In the genomic region with DNA sequence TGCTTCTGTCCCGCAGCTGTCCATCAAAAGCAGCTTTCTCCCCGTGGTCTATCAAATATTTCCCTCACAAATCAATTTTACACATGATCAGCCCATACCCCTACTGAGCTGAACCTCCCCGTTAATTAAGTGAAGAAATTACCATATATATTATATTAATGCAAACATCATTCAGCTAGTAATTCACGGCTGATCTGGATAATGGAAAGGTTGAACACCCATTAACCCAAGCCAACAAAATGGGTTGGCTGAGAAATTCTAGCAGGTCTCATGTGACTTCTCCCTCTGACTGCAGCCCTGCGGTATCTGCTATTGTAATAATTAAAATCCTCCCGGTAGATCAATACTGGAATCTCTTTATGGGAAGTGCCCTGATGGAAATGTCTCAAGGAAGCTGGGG, we compare ENCODE assay signal across 31 mouse cellular contexts. TPM values are rescaled to one million over a fixed set of nuclear protein-coding genes. Genes with fewer than 3 reads are reported as not detected.
DNase-seq lines count a peak whose midpoint lies in the region; ATAC-seq lines count a peak whose summit lies in the region.
"Had no signal": no experiment of that assay in that cellular context is flagged by ENCODE, and none has a peak within 500 bp of the region (broad histone marks: within the 10 kb centered on the region; RNA-seq: fewer than 3 reads in every experiment).

No protein-coding gene starts in this region.

- H3K27ac ChIP-seq in forebrain, embryonic 12.5 days: no peak overlapping the region
- H3K27ac ChIP-seq in forebrain, embryonic 15.5 days (replicated peaks): no peak overlapping the region
- no peak overlapping the region for H3K27ac ChIP-seq in neural tube, embryonic 12.5 days
- no peak overlapping the region for H3K27ac ChIP-seq in midbrain, embryonic 13.5 days
- H3K27ac ChIP-seq: embryonic facial prominence, embryonic 13.5 days; forebrain, embryonic 10.5 days; intestine, embryonic 15.5 days; layer of hippocampus, adult 2 months; limb, embryonic 13.5 days; lung, embryonic 15.5 days had no signal

- H3K36me3 ChIP-seq in forebrain, embryonic 12.5 days (replicated peaks): no peaks in the 10 kb centered on the region
- 0 out of 2 replicates have a peak, but pooled peaks cover under 1% of the 10 kb centered on the region for H3K36me3 ChIP-seq in forebrain, embryonic 15.5 days
- H3K36me3 ChIP-seq in neural tube, embryonic 12.5 days: peaks cover 1% of the 10 kb centered on the region; the same call in 1 of the 2 replicates
- H3K36me3 ChIP-seq in midbrain, embryonic 13.5 days: peaks cover 1% of the 10 kb centered on the region; the same call in 1 of the 2 replicates
- H3K36me3 ChIP-seq: intestine, embryonic 15.5 days; lung, embryonic 15.5 days had no signal

- no peak overlapping the region for H3K4me2 ChIP-seq in forebrain, embryonic 12.5 days
- H3K4me2 ChIP-seq in forebrain, embryonic 15.5 days (replicated peaks): no peak overlapping the region
- H3K4me2 ChIP-seq in neural tube, embryonic 12.5 days (replicated peaks): no peak overlapping the region
- H3K4me2 ChIP-seq in midbrain, embryonic 13.5 days (replicated peaks): no peak overlapping the region
- H3K4me2 ChIP-seq: embryonic facial prominence, embryonic 13.5 days; heart, embryonic 11.5 days; intestine, embryonic 15.5 days; limb, embryonic 13.5 days; liver, embryonic 11.5 days; lung, embryonic 15.5 days had no signal

- no peak for DNase-seq in neural tube, embryonic 10.5 days (ENCODE audit: extremely low spot score, low spot score)
- no peak for DNase-seq in adrenal gland, postnatal 10 days
- DNase-seq in heart, adult 11 months: no peak
- DNase-seq: adrenal gland, postnatal 14 days; cerebellum, adult 11-12 months; cerebellum, adult 9-11 months; gastrocnemius, postnatal 14 days; heart, adult 18-20 months; heart, postnatal 4 days; kidney, adult 2 months; kidney, postnatal 36 days; thymus, postnatal 4 days had no signal

- no peak overlapping the region for H3K4me3 ChIP-seq in forebrain, embryonic 12.5 days (replicated peaks)
- H3K4me3 ChIP-seq in forebrain, embryonic 15.5 days: no peak overlapping the region
- no peak overlapping the region for H3K4me3 ChIP-seq in neural tube, embryonic 12.5 days
- no peak overlapping the region for H3K4me3 ChIP-seq in midbrain, embryonic 13.5 days (replicated peaks)
- H3K4me3 ChIP-seq: embryonic facial prominence, embryonic 13.5 days; forebrain, embryonic 10.5 days; intestine, embryonic 15.5 days; layer of hippocampus, adult 2 months; limb, embryonic 13.5 days; lung, embryonic 15.5 days had no signal

- H3K27me3 ChIP-seq in forebrain, embryonic 12.5 days: no peaks in the 10 kb centered on the region
- H3K27me3 ChIP-seq in forebrain, embryonic 15.5 days: no peaks in the 10 kb centered on the region
- H3K27me3 ChIP-seq in neural tube, embryonic 12.5 days (replicated peaks): no peaks in the 10 kb centered on the region
- peaks cover 5% of the 10 kb centered on the region; the same call in 1 of the 2 replicates for H3K27me3 ChIP-seq in midbrain, embryonic 13.5 days
- H3K27me3 ChIP-seq: embryonic facial prominence, embryonic 13.5 days; intestine, embryonic 15.5 days; limb, embryonic 13.5 days; lung, embryonic 15.5 days; Patski had no signal

- H3K4me1 ChIP-seq in forebrain, embryonic 12.5 days: peaks cover 28% of the 10 kb centered on the region
- peaks cover 6% of the 10 kb centered on the region; the same call in 1 of the 2 replicates for H3K4me1 ChIP-seq in forebrain, embryonic 15.5 days
- H3K4me1 ChIP-seq in neural tube, embryonic 12.5 days: no peaks in the 10 kb centered on the region
- H3K4me1 ChIP-seq in midbrain, embryonic 13.5 days (replicated peaks): peaks cover 30% of the 10 kb centered on the region
- H3K4me1 ChIP-seq: embryonic facial prominence, embryonic 13.5 days; intestine, embryonic 15.5 days; limb, embryonic 13.5 days; lung, embryonic 15.5 days had no signal

- 46% methylated on average over 6 of the region's 6 CpGs for WGBS in forebrain, embryonic 12.5 days
- 46% methylated on average over 6 of the region's 6 CpGs for WGBS in forebrain, embryonic 15.5 days
- 66% methylated on average over 6 of the region's 6 CpGs for WGBS in neural tube, embryonic 12.5 days
- 28% methylated on average over 6 of the region's 6 CpGs for WGBS in midbrain, embryonic 13.5 days

- no peaks in the 10 kb centered on the region for H3K9me3 ChIP-seq in forebrain, embryonic 12.5 days
- no peaks in the 10 kb centered on the region for H3K9me3 ChIP-seq in forebrain, embryonic 15.5 days
- no peaks in the 10 kb centered on the region for H3K9me3 ChIP-seq in neural tube, embryonic 12.5 days
- H3K9me3 ChIP-seq in midbrain, embryonic 13.5 days: no peaks in the 10 kb centered on the region
- H3K9me3 ChIP-seq: embryonic facial prominence, embryonic 13.5 days; forebrain, embryonic 10.5 days; intestine, embryonic 15.5 days; limb, embryonic 13.5 days; lung, embryonic 15.5 days had no signal

- peak; percentile 50 for ATAC-seq in forebrain, embryonic 12.5 days (ENCODE audit: low FRiP score)
- no peak for ATAC-seq in forebrain, embryonic 15.5 days (replicated peaks)
- 0 out of 2 replicates have a peak, but pooled peaks have one; percentile 63 for ATAC-seq in neural tube, embryonic 12.5 days (ENCODE audit: low FRiP score, low read depth)
- ATAC-seq in midbrain, embryonic 13.5 days: peak; percentile 62
- ATAC-seq: intestine, embryonic 15.5 days; Patski had no signal

- H3K9ac ChIP-seq in forebrain, embryonic 12.5 days: no peak overlapping the region
- H3K9ac ChIP-seq in forebrain, embryonic 15.5 days (replicated peaks): no peak overlapping the region
- no peak overlapping the region for H3K9ac ChIP-seq in neural tube, embryonic 12.5 days
- H3K9ac ChIP-seq in midbrain, embryonic 13.5 days (replicated peaks): no peak overlapping the region
- H3K9ac ChIP-seq: embryonic facial prominence, embryonic 13.5 days; intestine, embryonic 15.5 days; limb, embryonic 13.5 days; lung, embryonic 15.5 days had no signal

RNA-seq across cellular contexts. Expression of gene Otx1, which starts 53.2 kb away (rescaled TPM):
- polyA plus RNA-seq in forebrain, embryonic 12.5 days (2016; fragmentation: Nextera tagmentation; extraction: Ambion mirVana): 34.2 and 34.9 TPM in 2 replicates
- polyA plus RNA-seq in forebrain, embryonic 15.5 days (2015; fragmentation: Nextera tagmentation; extraction: Ambion mirVana): 9.8 and 10.6 TPM in 2 replicates
- polyA plus RNA-seq in neural tube, embryonic 12.5 days (2016; fragmentation: Nextera tagmentation; extraction: Ambion mirVana): not detected in 2 replicates
- polyA plus RNA-seq in midbrain, embryonic 13.5 days (2015; fragmentation: Nextera tagmentation; extraction: Ambion mirVana): 23.2 and 23.5 TPM in 2 replicates
- under 1 TPM in 1 of 2 experiments, not detected in 1; 0.09 TPM for total RNA-seq in adrenal gland, postnatal 10 days (2021)
- total RNA-seq: adrenal gland, postnatal 14 days; common myeloid progenitor, adult 5-6 weeks; gastrocnemius, postnatal 14 days; megakaryocyte progenitor cell, adult 5-6 weeks; MEL had no signal
- polyA plus RNA-seq: intestine, embryonic 15.5 days; kidney, adult 2 months; kidney, embryonic 16.5 days; liver, embryonic 16.5 days; thymus, postnatal 0 days had no signal

Comparison
In these comparisons a context has a peak if more than half of its experiments do, and no peak if none do; other contexts are left out.
1. RNA of gene Otx1, which starts 53.2 kb away (polyA plus RNA-seq): 34.2 to 34.9 TPM in forebrain, embryonic 12.5 days, 23.2 to 23.5 TPM in midbrain, embryonic 13.5 days and 9.8 to 10.6 TPM in forebrain, embryonic 15.5 days; not detected in neural tube, embryonic 12.5 days; every median in the first group is over 10 times any median in the second.